Mouse (Mus musculus) neural tube, embryonic 12.5 days (tissue): ENCODE measurements at regions not wholly inside any gene's neighbourhood (a gene's known extent, or its start where the extent isn't known, plus 50 kb on each side); places are given as distances from the start of the nearest gene placed in this dataset.

Experiments used
- ATAC-seq: fragments of 200-750 bp; cut with Nextera tagmentation; 2 replicates; pipeline ENCODE4 v1.8.0; 2017; ENCODE audit warnings: low read depth, mild to moderate bottlenecking, moderate TSS enrichment, moderate library complexity; ENCODE audit not compliant: low FRiP score
- H3K27ac ChIP-seq: fragments of 300-500 bp; sonication (generic); 2 replicates; pipeline ENCODE4 v1.5.1; 2016
- H3K27me3 ChIP-seq: fragments of 300-500 bp; sonication (generic); replicated peaks from 2 replicates; pipeline ENCODE4 v1.6.1; 2016; ENCODE audit warnings: mild to moderate bottlenecking
- H3K36me3 ChIP-seq: fragments of 300-500 bp; sonication (generic); 2 replicates; pipeline ENCODE4 v1.6.1; 2016; ENCODE audit warnings: mild to moderate bottlenecking
- H3K4me1 ChIP-seq: fragments of 300-500 bp; sonication (generic); 2 replicates; pipeline ENCODE4 v1.6.1; 2016
- H3K4me2 ChIP-seq: fragments of 300-500 bp; sonication (generic); replicated peaks from 2 replicates; pipeline ENCODE4 v1.6.1; 2016; ENCODE audit warnings: mild to moderate bottlenecking
- H3K4me3 ChIP-seq: fragments of 300-500 bp; sonication (generic); 2 replicates; pipeline ENCODE4 v1.5.1; 2016
- H3K9ac ChIP-seq: fragments of 300-500 bp; sonication (generic); 2 replicates; pipeline ENCODE4 v1.6.1; 2016; ENCODE audit warnings: mild to moderate bottlenecking
- H3K9me3 ChIP-seq: fragments of 300-500 bp; sonication (generic); 2 replicates; pipeline ENCODE4 v1.6.1; 2016; ENCODE audit warnings: mild to moderate bottlenecking
- WGBS: fragments of 180-500 bp; shearing (Covaris S2); methylation state at CpG from one replicate; pipeline ENCODE4 v1.1.7; 2016; 5-methylcytosine and 5-hydroxymethylcytosine counted together

DNA sequence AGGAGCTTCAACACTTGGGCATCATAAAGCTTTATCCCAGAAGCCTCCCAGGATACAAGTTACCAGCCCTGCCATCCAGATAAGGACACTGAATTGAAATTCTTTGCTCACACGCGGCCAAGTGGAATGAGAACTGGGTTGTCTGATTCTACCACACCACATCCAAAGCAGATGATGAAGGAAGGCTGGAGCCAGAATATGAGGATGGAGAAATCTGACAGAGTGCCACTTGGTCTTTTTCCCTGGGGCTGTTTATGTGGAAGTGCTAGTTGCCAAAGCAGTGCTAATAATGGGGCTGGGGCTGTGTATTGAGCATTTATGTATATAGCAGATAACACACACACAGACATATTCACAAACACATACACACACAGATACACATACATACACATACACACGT is 92.2 kb downstream of the Ephb3 start:
- no peaks in the 10 kb centered on the region for H3K4me1 ChIP-seq
- 79% methylated on average over 3 of the region's 3 CpGs for WGBS
- no peak overlapping the region for H3K4me2 ChIP-seq
- no peak overlapping the region for H3K9ac ChIP-seq
- H3K4me3 ChIP-seq: no peak overlapping the region
- no peaks in the 10 kb centered on the region for H3K36me3 ChIP-seq
- H3K9me3 ChIP-seq: no peaks in the 10 kb centered on the region
- no peak for ATAC-seq
- no peaks in the 10 kb centered on the region for H3K27me3 ChIP-seq
- H3K27ac ChIP-seq: no peak overlapping the region

DNA sequence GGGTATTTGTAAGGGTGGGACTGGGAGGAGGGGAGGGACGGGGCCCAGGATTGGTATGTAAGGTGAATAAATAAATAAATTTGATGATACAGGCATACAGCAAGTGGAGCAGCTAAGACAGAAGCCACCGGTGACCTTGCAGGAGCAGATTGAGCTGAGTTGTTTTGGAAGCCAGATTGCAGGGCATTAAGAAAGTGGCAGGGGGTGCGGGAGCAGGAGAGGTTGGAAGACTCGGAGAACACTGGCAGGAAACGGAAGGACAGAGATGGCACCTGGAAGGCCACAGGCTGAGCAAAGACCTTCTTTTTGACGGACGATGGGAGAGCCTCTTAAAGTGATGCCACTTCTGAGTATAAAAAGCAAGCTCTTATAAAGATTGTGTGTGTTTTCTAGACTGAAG is 94.3 kb downstream of the Ephb3 start:
- no peak for ATAC-seq
- Histone ChIP-seq H3K9ac (no peak overlapping the region), H3K27me3 (no peaks in the 10 kb centered on the region), H3K36me3 (no peaks in the 10 kb centered on the region), H3K4me1 (no peaks in the 10 kb centered on the region), H3K4me3 (no peak overlapping the region), H3K27ac (no peak overlapping the region), H3K9me3 (no peaks in the 10 kb centered on the region), H3K4me2 (no peak overlapping the region)
- WGBS: 71% methylated on average over 7 of the region's 7 CpGs

DNA sequence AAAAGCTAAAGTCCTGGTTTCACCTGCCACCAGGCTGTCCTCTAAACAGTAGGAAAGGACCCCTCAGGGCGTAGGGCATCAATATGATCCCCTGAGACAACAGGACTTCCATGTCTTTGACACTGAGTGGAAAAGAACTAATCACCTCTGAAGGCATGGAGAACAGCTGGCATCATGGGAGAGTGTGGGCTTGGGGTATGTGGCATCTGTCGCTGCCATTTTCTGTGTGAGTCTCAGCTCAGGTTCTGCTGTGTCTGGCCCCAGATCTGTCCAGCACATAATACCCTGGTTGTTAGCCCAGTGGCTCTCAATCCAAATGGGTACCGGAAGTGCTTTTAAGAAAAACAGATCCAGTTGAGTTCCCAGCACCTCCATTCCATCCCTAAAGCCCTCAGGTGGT is 101.3 kb downstream of the Ephb3 start:
- Histone ChIP-seq H3K4me1 (peaks cover under 1% of the 10 kb centered on the region), H3K27me3 (no peaks in the 10 kb centered on the region)
- 86% methylated on average over 3 of the region's 3 CpGs for WGBS

DNA sequence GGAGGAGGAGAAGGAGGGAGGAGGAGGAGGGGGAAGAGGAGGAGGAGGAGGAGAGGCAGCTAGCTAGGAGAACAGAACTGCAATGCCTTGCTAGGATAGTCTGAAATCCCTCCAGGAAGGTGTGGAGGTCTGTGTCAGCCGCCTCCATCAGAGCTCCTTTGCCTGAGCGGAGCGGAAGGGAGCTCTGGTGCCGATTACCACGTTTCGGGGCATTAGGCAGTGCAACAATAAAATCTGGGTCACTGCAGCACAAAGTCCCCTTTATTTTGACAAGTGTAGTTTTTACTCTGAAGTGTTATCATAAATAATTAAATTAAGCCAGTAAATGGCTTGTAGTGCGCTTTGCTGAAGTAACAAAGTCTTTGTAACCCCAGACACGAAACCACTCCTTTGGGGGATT is 104.0 kb downstream of the Ephb3 start:
- no peak overlapping the region for H3K4me2 ChIP-seq
- no peak overlapping the region for H3K27ac ChIP-seq
- WGBS: 58% methylated on average over 8 of the region's 8 CpGs
- H3K4me3 ChIP-seq: no peak overlapping the region
- H3K4me1 ChIP-seq: peaks cover 8% of the 10 kb centered on the region
- no peaks in the 10 kb centered on the region for H3K9me3 ChIP-seq
- H3K27me3 ChIP-seq: no peaks in the 10 kb centered on the region
- ATAC-seq: no peak
- H3K9ac ChIP-seq: no peak overlapping the region
- H3K36me3 ChIP-seq: no peaks in the 10 kb centered on the region

More for the DNA sequence above, 101.3 kb downstream of the Ephb3 start:
- Histone ChIP-seq H3K9me3 (no peaks in the 10 kb centered on the region), H3K4me2 (no peak overlapping the region), H3K27ac (no peak overlapping the region), H3K9ac (no peak overlapping the region), H3K4me3 (no peak overlapping the region), H3K36me3 (no peaks in the 10 kb centered on the region)
- ATAC-seq: no peak

DNA sequence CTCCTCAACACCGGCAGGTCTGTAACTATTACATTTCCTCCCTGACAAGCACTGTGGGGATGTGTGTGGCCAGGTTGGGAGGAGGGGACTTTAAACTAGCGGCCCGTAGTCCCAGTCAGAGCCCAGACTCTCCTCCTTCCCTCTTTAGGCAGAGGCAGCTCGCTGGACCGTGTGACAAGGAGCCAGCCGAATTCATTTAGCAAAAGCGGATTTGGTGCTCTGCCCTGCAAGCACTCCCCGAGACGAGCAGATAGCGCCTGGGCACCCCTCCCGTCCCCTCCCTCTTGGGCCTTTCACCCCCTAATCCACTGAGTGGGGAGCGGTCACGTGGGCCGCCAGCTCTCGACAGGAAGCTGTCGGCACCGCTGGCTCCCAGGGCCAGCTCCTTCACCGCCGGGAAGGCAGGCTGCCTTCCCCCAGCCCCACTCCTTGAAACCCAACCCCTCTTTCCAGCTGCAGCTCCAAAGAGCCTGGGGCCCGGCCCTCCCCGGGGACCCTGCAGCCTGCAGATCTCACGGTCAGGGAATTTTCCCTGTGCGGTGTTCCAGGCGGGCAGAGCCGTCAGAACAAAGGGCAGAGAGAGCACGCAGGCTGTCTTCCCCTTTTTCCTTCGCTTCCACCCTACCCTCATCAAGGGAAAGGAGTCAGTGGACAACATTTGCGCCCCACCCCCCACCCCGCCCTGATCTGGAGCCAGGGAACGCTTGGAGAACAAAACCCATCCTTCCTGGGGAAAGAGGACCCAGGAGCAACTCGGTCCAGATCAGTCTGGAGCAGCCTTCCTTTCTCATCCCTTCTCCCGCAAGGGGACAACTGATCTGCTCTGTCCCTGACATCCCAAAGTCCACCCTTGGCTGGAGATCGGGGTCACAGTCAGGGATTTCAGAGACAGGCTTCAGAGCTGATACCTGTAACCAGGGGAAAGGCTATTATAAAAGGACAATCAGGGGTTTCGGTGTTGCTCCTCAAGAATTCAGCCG is 106.4 kb downstream of the Ephb3 start:
- H3K4me3 ChIP-seq: peak overlapping the region; percentile 36
- H3K27ac ChIP-seq: peak overlapping the region; percentile 69
- H3K9me3 ChIP-seq: no peaks in the 10 kb centered on the region
- peak overlapping the region; percentile 76 for H3K9ac ChIP-seq
- H3K27me3 ChIP-seq: no peaks in the 10 kb centered on the region
- H3K4me2 ChIP-seq: peak overlapping the region; percentile 73
- no peaks in the 10 kb centered on the region for H3K36me3 ChIP-seq
- peaks cover 8% of the 10 kb centered on the region for H3K4me1 ChIP-seq
- ATAC-seq: peak; percentile 79
- WGBS: 4% methylated on average over 35 of the region's 35 CpGs

DNA sequence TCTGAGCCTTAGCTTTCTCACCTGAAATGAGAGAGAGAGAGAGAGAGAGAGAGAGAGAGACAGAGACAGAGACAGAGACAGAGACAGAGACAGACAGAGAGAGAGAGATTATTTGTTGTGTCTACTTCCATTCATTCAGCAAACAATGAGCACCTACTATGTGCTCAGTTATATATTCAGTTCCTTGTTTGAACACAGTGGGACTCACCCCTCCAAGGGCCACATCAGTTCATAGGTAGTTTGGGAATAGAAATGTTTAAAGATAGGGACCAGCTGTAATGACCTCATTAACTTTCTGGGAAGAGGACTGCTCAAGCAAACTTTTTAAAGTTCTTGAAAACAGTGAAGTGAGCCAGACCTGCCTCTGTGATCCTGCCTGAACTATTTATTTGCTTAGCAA is 107.2 kb downstream of the Ephb3 start:
- Histone ChIP-seq H3K9me3 (no peaks in the 10 kb centered on the region), H3K4me2 (no peak overlapping the region), H3K27ac (no peak overlapping the region), H3K27me3 (no peaks in the 10 kb centered on the region), H3K4me1 (peaks cover 8% of the 10 kb centered on the region), H3K4me3 (no peak overlapping the region), H3K9ac (no peak overlapping the region), H3K36me3 (no peaks in the 10 kb centered on the region)
- ATAC-seq: no peak

DNA sequence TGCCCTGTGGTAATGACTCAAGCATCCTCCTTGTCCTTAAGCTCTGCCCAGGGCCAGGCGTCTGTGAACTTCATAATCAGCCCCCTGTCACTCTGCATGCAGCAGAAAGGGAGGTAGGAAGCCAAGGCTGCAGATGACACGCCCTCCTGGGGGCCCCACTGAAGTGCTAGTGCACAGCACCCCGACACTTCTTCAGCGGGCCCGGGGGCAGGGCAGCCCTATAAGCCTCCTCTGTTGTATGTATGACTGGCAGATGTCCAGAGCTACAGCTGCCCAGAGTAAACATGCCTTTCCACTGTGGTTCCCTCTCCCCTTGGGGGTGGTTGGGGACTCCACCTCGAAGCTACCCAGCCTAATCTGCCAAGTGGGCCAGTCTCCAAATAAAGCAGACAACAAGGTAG is 107.2 kb upstream of the Vps8 start:
- Histone ChIP-seq H3K27ac (no peak overlapping the region), H3K36me3 (no peaks in the 10 kb centered on the region), H3K9ac (no peak overlapping the region), H3K27me3 (no peaks in the 10 kb centered on the region), H3K4me3 (no peak overlapping the region), H3K4me2 (no peak overlapping the region), H3K9me3 (no peaks in the 10 kb centered on the region), H3K4me1 (peaks cover 8% of the 10 kb centered on the region; the same call in 1 of the 2 replicates)
- no peak for ATAC-seq
- WGBS: 62% methylated on average over 6 of the region's 6 CpGs

DNA sequence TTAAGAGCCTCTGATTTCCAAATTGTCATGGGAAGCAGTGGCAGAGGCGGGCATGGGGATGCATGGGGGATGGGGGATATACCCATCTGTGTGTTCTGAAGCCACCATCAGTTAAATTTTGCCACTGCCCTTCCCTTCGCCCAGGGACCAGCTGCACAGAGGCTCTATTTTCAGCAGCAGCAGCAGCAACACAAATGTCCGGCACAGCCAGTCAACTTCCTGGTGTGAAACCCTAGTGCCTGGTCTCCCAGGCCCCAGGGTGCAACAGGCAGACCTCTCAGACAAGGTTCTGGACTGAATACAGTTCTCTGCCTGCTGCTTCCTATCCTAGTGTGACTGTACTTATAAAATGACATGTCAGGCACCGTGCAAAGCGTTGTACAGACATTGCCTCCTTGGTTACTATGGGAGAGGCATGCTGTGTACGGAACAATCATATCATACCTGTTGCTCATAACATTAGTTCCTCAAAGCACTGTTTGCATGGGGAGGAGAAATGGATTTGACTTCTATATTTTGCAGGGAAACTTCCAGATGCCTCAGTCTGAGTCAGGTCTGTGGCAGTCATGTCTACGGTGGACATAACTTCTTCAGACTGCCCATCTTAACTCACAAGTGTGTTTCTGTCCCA is 104.8 kb upstream of the Vps8 start:
- no peak overlapping the region for H3K27ac ChIP-seq
- 82% methylated on average over 7 of the region's 7 CpGs for WGBS
- no peaks in the 10 kb centered on the region for H3K9me3 ChIP-seq
- H3K27me3 ChIP-seq: no peaks in the 10 kb centered on the region
- no peak overlapping the region for H3K4me3 ChIP-seq
- no peaks in the 10 kb centered on the region for H3K36me3 ChIP-seq
- no peak for ATAC-seq
- no peak overlapping the region for H3K9ac ChIP-seq
- H3K4me2 ChIP-seq: no peak overlapping the region
- no peaks in the 10 kb centered on the region; the same call in 1 of the 2 replicates for H3K4me1 ChIP-seq

DNA sequence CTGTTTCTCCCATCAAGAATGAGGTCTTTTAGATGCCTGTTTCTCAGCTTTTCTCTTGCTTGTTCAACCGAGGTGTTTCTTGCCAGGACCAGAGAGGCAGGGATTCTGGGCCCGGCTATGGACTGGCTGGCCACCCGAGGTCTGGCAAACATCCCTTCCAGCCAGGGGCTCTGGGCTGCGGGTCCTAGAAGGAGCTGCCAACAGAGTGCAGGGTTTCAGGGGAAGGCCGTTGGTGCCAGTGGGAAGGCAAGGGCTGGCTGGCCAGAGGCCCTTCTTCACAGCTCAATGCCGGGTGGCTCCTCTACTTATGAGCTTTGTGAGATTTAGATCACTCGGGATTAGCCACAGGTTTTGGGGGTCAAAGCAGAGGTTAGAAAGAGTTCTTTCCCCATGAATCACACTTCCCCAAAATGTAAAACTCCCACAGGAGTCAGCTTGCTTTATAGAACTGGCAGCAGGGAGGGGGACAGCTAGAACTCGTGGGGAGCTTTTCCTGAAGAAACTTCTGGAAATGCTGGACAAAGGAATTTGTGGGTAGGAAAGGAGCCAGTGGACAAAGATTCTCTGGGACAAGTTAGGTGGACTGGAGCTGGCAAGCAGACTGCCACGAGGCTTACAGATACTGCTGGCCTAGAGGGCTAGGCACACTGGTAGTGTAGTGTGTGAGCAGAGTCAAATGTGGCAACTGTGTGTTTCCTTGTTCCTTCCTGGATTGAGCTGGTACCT is 104.1 kb upstream of the Vps8 start:
- Histone ChIP-seq H3K9ac (no peak overlapping the region), H3K27ac (no peak overlapping the region), H3K4me3 (no peak overlapping the region), H3K4me1 (no peaks in the 10 kb centered on the region; the same call in 1 of the 2 replicates), H3K4me2 (no peak overlapping the region), H3K36me3 (no peaks in the 10 kb centered on the region), H3K27me3 (no peaks in the 10 kb centered on the region), H3K9me3 (no peaks in the 10 kb centered on the region)
- WGBS: 77% methylated on average over 9 of the region's 9 CpGs
- no peak for ATAC-seq

DNA sequence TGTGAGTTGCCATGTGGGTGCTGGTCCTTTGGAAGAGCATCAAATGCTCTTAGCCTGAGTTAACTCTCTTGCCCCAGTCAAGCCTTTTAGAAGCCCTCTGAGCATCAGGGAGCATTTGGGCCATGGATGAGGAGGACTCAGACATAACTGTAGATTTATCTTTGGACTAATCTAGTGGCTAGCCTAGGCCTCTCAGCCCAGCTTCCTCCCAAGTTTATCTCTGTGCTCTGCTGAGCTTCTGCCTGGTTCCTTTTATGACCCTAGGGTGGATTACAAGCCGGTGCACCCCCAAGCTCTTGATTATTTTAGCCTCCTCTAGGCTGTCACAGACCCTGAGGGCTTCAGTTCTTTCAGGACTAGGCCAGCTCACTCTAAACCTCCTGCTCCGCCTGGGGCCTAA is 102.6 kb upstream of the Vps8 start:
- Histone ChIP-seq H3K9ac (no peak overlapping the region), H3K36me3 (no peaks in the 10 kb centered on the region), H3K9me3 (no peaks in the 10 kb centered on the region), H3K27me3 (no peaks in the 10 kb centered on the region), H3K4me3 (no peak overlapping the region), H3K4me1 (no peaks in the 10 kb centered on the region; the same call in 1 of the 2 replicates), H3K27ac (no peak overlapping the region), H3K4me2 (no peak overlapping the region)
- 68% methylated on average over 2 of the region's 2 CpGs for WGBS
- no peak for ATAC-seq

DNA sequence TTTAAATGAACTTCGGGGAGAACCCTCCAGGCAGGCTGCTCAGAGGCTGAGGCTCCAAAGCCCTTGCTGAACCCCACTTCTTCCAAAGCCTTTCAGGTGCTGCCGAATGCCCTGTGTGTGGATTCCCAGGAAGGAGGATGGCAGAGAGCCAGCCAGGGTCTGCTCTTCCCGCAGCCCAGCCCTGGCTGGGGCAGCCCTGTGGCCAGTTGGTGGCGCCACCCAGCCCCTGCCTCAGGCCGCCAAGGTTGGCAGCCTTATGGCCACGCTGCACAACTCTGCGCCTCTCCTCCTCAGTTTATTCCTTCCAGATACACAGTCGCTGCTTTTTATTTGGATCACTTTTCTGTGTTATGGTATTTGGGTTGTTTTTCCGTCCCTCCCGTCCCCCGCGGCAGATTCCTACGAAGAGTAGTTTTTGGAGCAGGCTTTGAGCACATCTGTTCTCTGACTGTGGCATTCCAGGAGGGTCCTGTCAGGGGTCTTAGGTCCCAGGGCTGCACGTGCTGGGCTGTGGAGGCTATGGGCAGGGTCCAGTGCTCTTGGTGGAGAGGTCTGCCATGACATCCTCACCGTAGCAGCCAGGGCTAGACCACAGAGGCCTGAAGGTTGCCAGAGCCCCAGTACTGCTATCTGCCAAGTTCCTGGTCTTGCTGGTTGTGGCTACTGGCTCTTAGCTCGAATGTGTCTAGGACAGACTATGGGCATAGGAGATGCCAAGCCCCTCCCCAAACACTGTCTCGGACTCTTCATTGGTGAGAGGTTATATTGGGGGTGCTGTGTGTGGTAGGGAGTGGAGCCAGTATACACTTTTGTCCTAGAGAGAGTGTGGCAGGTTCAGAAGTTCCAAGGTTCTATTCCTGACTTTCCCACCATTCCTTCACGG is 101.5 kb upstream of the Vps8 start:
- no peaks in the 10 kb centered on the region for H3K27me3 ChIP-seq
- H3K4me3 ChIP-seq: 0 out of 2 replicates have a peak overlapping the region, but pooled peaks have one; percentile 3
- no peaks in the 10 kb centered on the region for H3K9me3 ChIP-seq
- H3K9ac ChIP-seq: no peak overlapping the region
- no peak overlapping the region for H3K27ac ChIP-seq
- no peaks in the 10 kb centered on the region for H3K36me3 ChIP-seq
- no peak overlapping the region for H3K4me2 ChIP-seq
- 57% methylated on average over 18 of the region's 18 CpGs for WGBS
- ATAC-seq: 0 out of 2 replicates have a peak, but pooled peaks have one; percentile 48
- H3K4me1 ChIP-seq: no peaks in the 10 kb centered on the region; the same call in 1 of the 2 replicates
